Mouse (Mus musculus): ENCODE measurements at regions not wholly inside any gene's neighbourhood (a gene's known extent, or its start where the extent isn't known, plus 50 kb on each side); places are given as distances from the start of the nearest gene placed in this dataset.

DNA sequence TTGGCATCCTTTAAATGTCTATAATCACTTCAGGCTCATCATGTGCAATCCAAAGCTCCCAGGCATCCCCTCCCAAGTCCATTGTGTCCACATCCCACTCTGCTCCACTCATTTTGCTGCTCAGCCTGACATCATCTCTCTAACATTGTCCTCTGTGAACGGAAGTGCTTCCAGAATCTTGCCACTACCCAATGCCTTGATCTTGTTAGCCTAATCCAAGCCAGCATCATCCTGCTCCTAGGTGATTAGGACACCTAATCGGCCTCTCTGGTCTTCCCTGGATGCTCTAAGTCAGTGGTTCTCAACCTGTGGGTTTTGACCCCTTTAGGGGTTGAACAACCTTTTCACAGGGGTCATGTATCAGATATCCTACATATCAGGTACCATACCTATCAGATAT, 161.3 kb upstream of the Srrm4 start:
- no peak overlapping the region for H3K4me3 ChIP-seq
- no peaks in the 10 kb centered on the region for H3K79me2 ChIP-seq (ENCODE audit: control insufficient read depth, insufficient read depth)
- H3K36me3 ChIP-seq (ENCODE audit: control insufficient read depth, insufficient read depth) = no peaks in the 10 kb centered on the region
- no peak overlapping the region for H3ac ChIP-seq (ENCODE audit: control insufficient read depth, insufficient read length)
- H3K4me2 ChIP-seq (ENCODE audit: low read depth) = no peak overlapping the region
- TF ChIP-seq USF1 (IDR thresholded peaks at IDR 0.05; ENCODE audit: low read depth) (no peak), REST (IDR thresholded peaks at IDR 0.05; ENCODE audit: insufficient read depth, insufficient read length) (no peak), TCF12 (IDR thresholded peaks at IDR 0.05; ENCODE audit: insufficient read depth, poor library complexity, severe bottlenecking) (no peak), TCF3 (IDR thresholded peaks at IDR 0.05; ENCODE audit: insufficient read length, low read depth) (no peak), MYOD1 (IDR thresholded peaks at IDR 0.05; ENCODE audit: control insufficient read depth in 1 of 3, insufficient read length in 2 of 3, low read depth in 2 of 3) (no peak), E2F4 (IDR thresholded peaks at IDR 0.05; ENCODE audit: insufficient read depth) (no peak), SRF (IDR thresholded peaks at IDR 0.05; ENCODE audit: control insufficient read depth, insufficient read length, low read depth) (no peak), POLR2A (IDR thresholded peaks at IDR 0.05; ENCODE audit: insufficient read length, low read depth) (no peak), CEBPB (IDR thresholded peaks at IDR 0.05; ENCODE audit: insufficient read depth, poor library complexity, severe bottlenecking) (no peak), MAX (IDR thresholded peaks at IDR 0.05; ENCODE audit: low read depth) (no peak), MYOG (IDR thresholded peaks at IDR 0.05; ENCODE audit: control insufficient read depth in 1 of 3, insufficient read depth in 1 of 3, insufficient read length in 2 of 3, low read depth in 2 of 3) (no peak), POLR2AphosphoS2 (IDR thresholded peaks at IDR 0.05; ENCODE audit: insufficient read length, low read depth) (no peak)
- no peaks in the 10 kb centered on the region for H3K27me3 ChIP-seq (ENCODE audit: control insufficient read depth, insufficient read depth, insufficient read length)

DNA sequence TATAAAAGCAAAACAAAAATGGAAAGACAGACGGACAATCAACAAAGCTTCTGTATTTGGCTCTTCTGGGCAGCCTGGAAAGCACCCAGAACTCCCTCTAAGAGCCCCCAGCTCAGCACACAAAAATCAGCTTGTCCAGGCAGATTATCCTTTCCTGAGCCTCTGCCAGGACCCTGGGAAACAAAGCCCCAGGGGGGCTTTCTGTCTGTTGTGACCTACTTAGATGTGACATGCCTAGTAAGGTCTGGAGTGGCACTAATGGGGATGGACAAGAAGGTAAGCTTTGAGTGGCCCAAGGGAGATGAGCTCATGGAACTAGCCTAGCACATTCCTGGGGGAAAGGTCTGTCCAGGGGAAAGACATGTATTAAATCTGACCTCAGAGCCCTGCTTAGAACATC, 160.5 kb upstream of the Srrm4 start:
- Histone ChIP-seq H3ac (ENCODE audit: control insufficient read depth, insufficient read length) (no peak overlapping the region), H3K36me3 (ENCODE audit: control insufficient read depth, insufficient read depth) (no peaks in the 10 kb centered on the region), H3K79me2 (ENCODE audit: control insufficient read depth, insufficient read depth) (no peaks in the 10 kb centered on the region), H3K27me3 (ENCODE audit: control insufficient read depth, insufficient read depth, insufficient read length) (no peaks in the 10 kb centered on the region), H3K4me3 (no peak overlapping the region), H3K4me2 (ENCODE audit: low read depth) (no peak overlapping the region)
- no peak for TF ChIP-seq CEBPB (IDR thresholded peaks at IDR 0.05; ENCODE audit: insufficient read depth, poor library complexity, severe bottlenecking)
- no peak for TF ChIP-seq MYOG (IDR thresholded peaks at IDR 0.05; ENCODE audit: control insufficient read depth in 1 of 3, insufficient read depth in 1 of 3, insufficient read length in 2 of 3, low read depth in 2 of 3)
- TF ChIP-seq REST (IDR thresholded peaks at IDR 0.05; ENCODE audit: insufficient read depth, insufficient read length) = no peak
- TF ChIP-seq POLR2A (IDR thresholded peaks at IDR 0.05; ENCODE audit: insufficient read length, low read depth) = no peak
- TF ChIP-seq MAX (IDR thresholded peaks at IDR 0.05; ENCODE audit: low read depth) = no peak
- TF ChIP-seq E2F4 (IDR thresholded peaks at IDR 0.05; ENCODE audit: insufficient read depth) = no peak
- TF ChIP-seq TCF3 (IDR thresholded peaks at IDR 0.05; ENCODE audit: insufficient read length, low read depth) = no peak
- TF ChIP-seq TCF12 (IDR thresholded peaks at IDR 0.05; ENCODE audit: insufficient read depth, poor library complexity, severe bottlenecking) = no peak
- no peak for TF ChIP-seq USF1 (IDR thresholded peaks at IDR 0.05; ENCODE audit: low read depth)
- no peak for TF ChIP-seq MYOD1 (IDR thresholded peaks at IDR 0.05; ENCODE audit: control insufficient read depth in 1 of 3, insufficient read length in 2 of 3, low read depth in 2 of 3)
- TF ChIP-seq SRF (IDR thresholded peaks at IDR 0.05; ENCODE audit: control insufficient read depth, insufficient read length, low read depth) = no peak
- no peak for TF ChIP-seq POLR2AphosphoS2 (IDR thresholded peaks at IDR 0.05; ENCODE audit: insufficient read length, low read depth)

DNA sequence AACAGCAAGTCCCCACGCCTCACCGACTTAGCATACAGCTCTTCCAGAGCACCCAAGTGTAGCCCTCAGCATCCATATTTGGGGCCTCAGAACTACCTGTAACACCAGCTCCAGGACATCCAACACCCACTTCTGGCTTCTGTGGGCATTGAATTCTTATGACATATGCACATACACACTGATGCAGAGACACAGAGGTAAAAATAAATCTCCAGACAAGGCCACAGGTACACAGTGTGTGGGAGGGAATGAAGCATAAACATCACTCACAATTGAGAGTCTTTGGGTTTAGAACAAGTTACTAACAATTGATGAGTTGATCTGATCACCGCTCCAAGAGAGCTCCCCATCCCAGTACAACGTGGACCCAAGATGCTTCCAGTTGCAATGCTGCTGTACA, 154.2 kb upstream of the Srrm4 start:
- no peaks in the 10 kb centered on the region for H3K79me2 ChIP-seq (ENCODE audit: control insufficient read depth, insufficient read depth)
- H3ac ChIP-seq (ENCODE audit: control insufficient read depth, insufficient read length) = no peak overlapping the region
- H3K4me2 ChIP-seq (ENCODE audit: low read depth) = no peak overlapping the region
- no peak for TF ChIP-seq MYOG (IDR thresholded peaks at IDR 0.05; ENCODE audit: control insufficient read depth in 1 of 3, insufficient read depth in 1 of 3, insufficient read length in 2 of 3, low read depth in 2 of 3)
- TF ChIP-seq REST (IDR thresholded peaks at IDR 0.05; ENCODE audit: insufficient read depth, insufficient read length) = no peak
- no peak for TF ChIP-seq POLR2A (IDR thresholded peaks at IDR 0.05; ENCODE audit: insufficient read length, low read depth)
- TF ChIP-seq POLR2AphosphoS2 (IDR thresholded peaks at IDR 0.05; ENCODE audit: insufficient read length, low read depth) = no peak
- TF ChIP-seq MYOD1 (IDR thresholded peaks at IDR 0.05; ENCODE audit: control insufficient read depth in 1 of 3, insufficient read length in 2 of 3, low read depth in 2 of 3) = no peak
- no peak for TF ChIP-seq TCF3 (IDR thresholded peaks at IDR 0.05; ENCODE audit: insufficient read length, low read depth)
- H3K36me3 ChIP-seq (ENCODE audit: control insufficient read depth, insufficient read depth) = no peaks in the 10 kb centered on the region
- H3K27me3 ChIP-seq (ENCODE audit: control insufficient read depth, insufficient read depth, insufficient read length) = no peaks in the 10 kb centered on the region
- no peak overlapping the region for H3K4me3 ChIP-seq

DNA sequence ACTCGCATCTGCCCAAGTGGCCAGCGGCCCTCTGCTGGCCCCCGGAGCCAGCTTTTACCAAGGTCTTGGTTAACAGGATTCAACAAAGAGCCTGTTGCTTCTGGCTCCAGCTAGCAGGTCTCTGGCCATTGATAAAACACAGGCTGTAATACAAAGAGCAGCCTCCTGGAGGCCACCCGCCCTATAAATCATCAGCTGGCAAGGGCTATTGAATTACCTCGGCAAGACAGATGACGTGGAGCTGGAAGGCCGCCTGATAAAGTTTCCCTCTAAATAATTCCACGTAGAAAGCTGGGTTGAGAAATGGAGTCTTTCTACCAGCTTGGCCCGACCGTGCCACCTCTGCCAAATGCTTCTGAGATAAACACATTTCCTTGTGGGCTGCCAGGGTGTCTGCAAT, 152.8 kb upstream of the Srrm4 start:
- Histone ChIP-seq H3ac (ENCODE audit: control insufficient read depth, insufficient read length) (no peak overlapping the region), H3K79me2 (ENCODE audit: control insufficient read depth, insufficient read depth) (no peaks in the 10 kb centered on the region), H3K36me3 (ENCODE audit: control insufficient read depth, insufficient read depth) (no peaks in the 10 kb centered on the region), H3K27me3 (ENCODE audit: control insufficient read depth, insufficient read depth, insufficient read length) (no peaks in the 10 kb centered on the region), H3K4me2 (ENCODE audit: low read depth) (no peak overlapping the region), H3K4me3 (no peak overlapping the region)
- TF ChIP-seq CEBPB (IDR thresholded peaks at IDR 0.05; ENCODE audit: insufficient read depth, poor library complexity, severe bottlenecking) (no peak), POLR2AphosphoS2 (IDR thresholded peaks at IDR 0.05; ENCODE audit: insufficient read length, low read depth) (no peak), MAX (IDR thresholded peaks at IDR 0.05; ENCODE audit: low read depth) (no peak), TCF12 (IDR thresholded peaks at IDR 0.05; ENCODE audit: insufficient read depth, poor library complexity, severe bottlenecking) (no peak), USF1 (IDR thresholded peaks at IDR 0.05; ENCODE audit: low read depth) (no peak), SRF (IDR thresholded peaks at IDR 0.05; ENCODE audit: control insufficient read depth, insufficient read length, low read depth) (no peak), MYOD1 (IDR thresholded peaks at IDR 0.05; ENCODE audit: control insufficient read depth in 1 of 3, insufficient read length in 2 of 3, low read depth in 2 of 3) (no peak), TCF3 (IDR thresholded peaks at IDR 0.05; ENCODE audit: insufficient read length, low read depth) (no peak)

DNA sequence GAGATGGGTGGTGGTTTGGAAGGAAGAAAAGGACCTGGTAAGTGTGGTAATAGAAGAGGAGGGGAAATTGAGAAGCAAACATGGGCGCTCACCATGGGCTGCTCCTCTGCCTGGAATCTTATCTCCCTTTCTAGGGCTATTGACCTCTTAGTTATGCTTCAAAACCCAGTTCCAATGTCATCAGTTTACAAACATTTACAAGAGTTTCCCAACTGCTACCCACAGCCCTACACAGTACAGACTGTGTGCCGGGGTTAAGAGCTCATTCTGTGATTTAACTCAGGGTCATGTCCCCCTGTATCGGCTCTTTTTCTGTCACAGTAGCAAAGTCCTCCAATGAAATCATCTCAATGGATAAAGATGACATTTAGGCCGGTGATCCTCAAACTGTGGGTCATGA, 144.0 kb upstream of the Srrm4 start:
- Histone ChIP-seq H3K36me3 (ENCODE audit: control insufficient read depth, insufficient read depth) (no peaks in the 10 kb centered on the region), H3K27me3 (ENCODE audit: control insufficient read depth, insufficient read depth, insufficient read length) (no peaks in the 10 kb centered on the region)

More for the DNA sequence above, 144.0 kb upstream of the Srrm4 start:
- Histone ChIP-seq H3ac (ENCODE audit: control insufficient read depth, insufficient read length) (no peak overlapping the region), H3K79me2 (ENCODE audit: control insufficient read depth, insufficient read depth) (no peaks in the 10 kb centered on the region), H3K4me2 (ENCODE audit: low read depth) (no peak overlapping the region), H3K4me3 (no peak overlapping the region)
- TF ChIP-seq TCF3 (IDR thresholded peaks at IDR 0.05; ENCODE audit: insufficient read length, low read depth) (no peak), USF1 (IDR thresholded peaks at IDR 0.05; ENCODE audit: low read depth) (no peak), POLR2AphosphoS2 (IDR thresholded peaks at IDR 0.05; ENCODE audit: insufficient read length, low read depth) (no peak), MYOG (IDR thresholded peaks at IDR 0.05; ENCODE audit: control insufficient read depth in 1 of 3, insufficient read depth in 1 of 3, insufficient read length in 2 of 3, low read depth in 2 of 3) (no peak), TCF12 (IDR thresholded peaks at IDR 0.05; ENCODE audit: insufficient read depth, poor library complexity, severe bottlenecking) (no peak), SRF (IDR thresholded peaks at IDR 0.05; ENCODE audit: control insufficient read depth, insufficient read length, low read depth) (no peak), POLR2A (IDR thresholded peaks at IDR 0.05; ENCODE audit: insufficient read length, low read depth) (no peak), MAX (IDR thresholded peaks at IDR 0.05; ENCODE audit: low read depth) (no peak), CEBPB (IDR thresholded peaks at IDR 0.05; ENCODE audit: insufficient read depth, poor library complexity, severe bottlenecking) (no peak), REST (IDR thresholded peaks at IDR 0.05; ENCODE audit: insufficient read depth, insufficient read length) (no peak), E2F4 (IDR thresholded peaks at IDR 0.05; ENCODE audit: insufficient read depth) (no peak), MYOD1 (IDR thresholded peaks at IDR 0.05; ENCODE audit: control insufficient read depth in 1 of 3, insufficient read length in 2 of 3, low read depth in 2 of 3) (no peak)

Measured in myocyte (in vitro differentiated cells).